Mouse (Mus musculus) thymus, postnatal 10 days (tissue): ENCODE results near the gene Pard3.
A peak's percentile ranks its signal among the peaks of the same experiment; 100 is the strongest.

ENCODE experiments used
- DNase-seq, 2 experiments: peaks; one replicate each; pipeline ENCODE4 v3.0.0; 2021; ENCODE audit warnings: low spot score in 2 of 2

Gene Pard3

DNA sequence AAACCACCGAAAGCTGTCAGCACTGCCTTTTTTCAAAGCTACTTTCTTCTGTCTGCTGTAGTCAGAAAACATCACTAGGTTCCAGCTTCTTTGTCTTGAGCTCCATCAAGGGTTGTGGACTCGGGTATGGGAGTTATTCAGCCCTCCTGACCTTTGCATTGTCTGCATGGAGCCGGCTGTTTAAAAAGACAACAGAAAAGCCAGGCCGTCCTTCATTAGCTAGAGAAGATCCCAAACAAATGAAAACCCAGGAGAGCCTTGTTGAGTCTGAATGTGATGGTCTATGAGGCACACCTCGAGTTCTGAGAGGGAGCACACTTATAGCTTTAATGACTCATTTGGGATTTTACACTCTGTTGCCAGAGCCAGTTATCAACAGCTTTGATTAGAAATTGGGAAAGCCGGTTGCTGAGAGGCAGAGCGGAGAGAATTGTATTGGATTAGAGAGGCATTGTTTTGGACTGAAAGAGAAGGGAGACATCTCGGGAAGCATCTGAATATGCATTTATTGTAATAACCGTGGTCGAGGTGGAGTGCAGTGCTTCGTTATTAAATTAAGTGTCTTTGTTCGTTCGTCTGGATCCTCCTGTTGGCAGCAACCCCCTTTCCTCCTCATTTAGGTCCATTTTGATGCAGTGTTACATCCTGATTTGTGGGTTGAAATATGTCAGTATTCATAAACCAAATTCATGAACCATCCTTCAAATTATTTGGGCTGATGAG, 435.5 kb downstream of the Pard3 start:
- DNase-seq, result no peak

DNA sequence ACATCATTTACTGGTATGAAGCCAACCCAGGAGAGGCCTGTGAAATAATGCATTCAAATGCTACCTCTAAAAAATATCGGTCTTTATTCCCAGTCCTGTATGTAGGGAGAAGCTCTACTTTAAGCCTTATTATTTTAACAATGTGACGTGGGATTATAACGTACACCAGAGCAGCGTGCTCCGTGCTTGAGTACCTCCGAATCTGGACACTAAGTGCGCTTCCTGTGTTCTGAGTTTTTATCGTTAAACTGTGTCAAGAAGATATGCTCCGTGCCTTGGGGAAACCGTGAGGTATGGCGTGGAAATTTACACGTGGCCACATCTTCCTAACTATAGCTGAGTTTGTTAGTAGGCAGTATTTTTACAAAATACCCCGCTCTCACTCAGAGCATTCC, 436.0 kb downstream of the Pard3 start:
- DNase-seq, result peak in 1 of 2 experiments; percentile 14

DNA sequence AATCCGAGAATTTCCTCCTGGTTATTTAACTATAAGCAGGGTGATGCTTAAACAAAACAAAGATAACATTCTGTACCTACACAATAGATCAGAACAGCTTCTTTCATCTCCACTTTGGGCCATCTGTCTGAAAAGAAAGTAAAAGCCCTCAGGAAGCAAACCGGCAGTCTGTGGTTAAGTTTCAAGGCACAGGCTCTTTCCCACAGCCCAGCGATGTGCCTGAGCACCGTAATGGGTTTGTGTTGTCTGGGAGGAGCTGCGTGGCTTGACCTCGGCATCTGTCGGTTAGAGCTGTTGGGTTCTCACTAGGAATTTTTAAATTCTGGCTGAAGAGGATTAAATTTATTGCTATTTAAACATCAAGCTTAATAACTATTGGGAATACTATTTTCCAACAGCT, 436.5 kb downstream of the Pard3 start:
- DNase-seq, result peak; percentile 23 to 37

DNA sequence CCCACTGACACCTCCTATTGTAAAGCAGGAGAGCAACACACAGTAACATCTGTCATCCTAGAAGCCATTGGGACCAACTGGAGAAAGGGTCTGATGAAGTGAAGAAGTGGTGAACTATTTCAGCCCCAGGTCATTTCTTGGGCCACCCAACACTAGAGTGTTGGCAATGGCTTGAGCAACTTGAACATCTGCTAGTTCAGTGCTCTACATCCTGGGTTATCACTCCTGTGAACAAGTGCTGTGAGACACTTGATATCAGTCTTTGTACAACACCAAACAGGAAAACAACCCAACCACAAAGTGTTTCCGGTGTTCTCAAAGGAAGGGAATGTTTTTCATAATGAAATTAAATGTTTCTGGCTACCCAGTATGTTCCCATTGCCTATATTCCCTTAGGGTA, 438.1 kb downstream of the Pard3 start:
- DNase-seq, result peak; percentile 6 to 22

DNA sequence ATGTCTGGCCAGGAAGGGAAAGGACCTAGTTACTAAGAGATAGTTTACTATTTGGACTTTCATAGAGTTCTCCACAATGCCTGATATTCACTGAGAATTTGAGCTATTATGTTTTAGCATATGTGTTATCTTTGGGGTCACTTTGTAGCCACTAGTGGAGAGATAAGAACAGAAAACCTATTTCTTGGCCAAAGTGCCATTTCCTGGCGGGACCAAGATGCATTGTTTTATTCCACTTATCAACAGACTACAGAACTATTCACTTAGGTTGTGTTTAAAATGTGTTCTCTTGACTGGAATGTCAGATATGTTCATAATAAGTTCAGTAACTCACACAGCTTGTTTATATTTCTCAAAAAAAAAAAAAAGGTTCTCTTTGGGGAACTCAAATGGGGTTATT, 441.6 kb downstream of the Pard3 start:
- DNase-seq, result no peak

DNA sequence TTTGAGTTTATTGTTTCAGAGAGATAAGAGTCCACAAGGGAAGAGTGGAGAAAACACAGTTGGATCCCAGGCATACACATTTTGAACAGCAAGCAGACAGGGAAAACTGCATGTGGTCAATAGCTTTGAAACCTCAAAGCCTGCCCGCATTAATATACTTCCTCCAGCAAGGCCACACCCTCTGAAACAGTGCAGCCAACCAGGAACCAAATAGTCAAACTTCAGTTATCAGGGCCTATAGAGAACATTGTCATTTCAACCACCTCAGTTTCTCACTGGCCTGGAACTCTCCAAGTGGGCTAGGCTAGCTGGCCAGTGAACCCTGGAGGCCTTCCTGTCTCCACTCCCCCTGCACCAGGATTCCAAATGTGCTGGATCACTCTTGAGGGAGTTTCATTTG, 442.6 kb downstream of the Pard3 start:
- DNase-seq, result no peak

DNA sequence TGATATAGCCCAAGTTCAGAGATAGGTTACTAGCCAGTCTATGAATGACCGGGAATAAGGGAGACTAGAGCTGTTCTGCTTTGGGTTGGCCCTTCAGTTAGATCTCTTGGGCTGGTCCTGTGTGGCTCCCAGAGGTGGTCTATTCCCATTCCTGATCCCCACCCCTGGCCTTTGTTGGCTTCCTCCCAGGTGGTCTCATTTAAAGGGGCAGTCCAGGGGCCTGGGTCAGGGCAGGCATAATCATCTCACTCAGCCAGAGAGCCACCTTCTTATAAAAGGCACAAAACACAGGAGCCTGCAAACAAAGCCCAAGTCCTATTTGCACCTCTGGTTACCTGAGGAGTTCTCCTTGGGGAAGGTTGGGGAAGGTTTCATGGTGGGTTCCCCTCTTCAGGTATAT, 447.6 kb downstream of the Pard3 start:
- DNase-seq, result no peak

DNA sequence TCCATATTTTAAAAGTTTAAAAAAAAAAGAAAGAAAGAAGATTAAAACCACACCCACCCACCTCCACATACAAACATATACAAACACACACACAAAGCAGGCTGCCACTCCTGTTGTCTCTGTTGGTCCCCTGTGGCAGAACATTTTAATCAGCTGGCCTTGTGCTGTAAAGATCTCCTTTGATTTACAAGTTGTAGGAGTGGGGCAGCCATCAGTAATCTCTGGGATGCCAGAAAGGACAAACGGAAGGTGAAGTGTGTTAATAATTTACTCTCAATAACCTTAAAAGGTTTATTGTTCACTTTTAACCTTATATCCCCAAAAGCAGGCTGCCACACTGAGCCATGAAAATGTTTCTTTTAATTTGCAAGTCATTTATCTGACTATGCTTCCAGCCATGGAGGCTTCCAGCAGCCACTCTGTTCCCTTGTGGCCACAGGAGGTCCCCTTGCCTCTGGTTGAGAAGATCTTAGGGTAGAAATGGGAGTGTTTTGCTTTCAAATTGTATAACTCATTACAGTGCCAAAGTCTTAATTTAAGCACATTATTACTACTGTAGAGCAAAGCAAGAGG, 448.4 kb downstream of the Pard3 start:
- no peak for DNase-seq

DNA sequence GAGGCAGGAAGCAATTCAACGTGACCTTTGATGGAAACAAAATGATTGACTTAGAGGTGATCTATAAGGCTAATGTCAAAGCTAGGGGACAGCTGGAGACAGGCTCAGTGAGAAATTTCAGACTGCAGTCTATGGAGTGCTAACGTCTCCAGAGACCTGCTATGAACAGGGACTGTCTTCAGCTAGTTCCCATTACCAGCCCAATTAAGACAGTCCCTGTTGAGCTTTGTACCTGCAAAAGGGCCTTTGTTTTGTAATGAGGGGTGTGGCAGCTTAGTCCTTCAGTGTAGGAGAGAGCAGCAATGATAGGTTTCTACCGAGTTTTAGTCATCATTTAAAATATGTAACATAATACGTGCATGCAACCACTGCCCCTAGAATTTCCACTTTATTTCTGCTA, 448.9 kb downstream of the Pard3 start:
- no peak for DNase-seq

DNA sequence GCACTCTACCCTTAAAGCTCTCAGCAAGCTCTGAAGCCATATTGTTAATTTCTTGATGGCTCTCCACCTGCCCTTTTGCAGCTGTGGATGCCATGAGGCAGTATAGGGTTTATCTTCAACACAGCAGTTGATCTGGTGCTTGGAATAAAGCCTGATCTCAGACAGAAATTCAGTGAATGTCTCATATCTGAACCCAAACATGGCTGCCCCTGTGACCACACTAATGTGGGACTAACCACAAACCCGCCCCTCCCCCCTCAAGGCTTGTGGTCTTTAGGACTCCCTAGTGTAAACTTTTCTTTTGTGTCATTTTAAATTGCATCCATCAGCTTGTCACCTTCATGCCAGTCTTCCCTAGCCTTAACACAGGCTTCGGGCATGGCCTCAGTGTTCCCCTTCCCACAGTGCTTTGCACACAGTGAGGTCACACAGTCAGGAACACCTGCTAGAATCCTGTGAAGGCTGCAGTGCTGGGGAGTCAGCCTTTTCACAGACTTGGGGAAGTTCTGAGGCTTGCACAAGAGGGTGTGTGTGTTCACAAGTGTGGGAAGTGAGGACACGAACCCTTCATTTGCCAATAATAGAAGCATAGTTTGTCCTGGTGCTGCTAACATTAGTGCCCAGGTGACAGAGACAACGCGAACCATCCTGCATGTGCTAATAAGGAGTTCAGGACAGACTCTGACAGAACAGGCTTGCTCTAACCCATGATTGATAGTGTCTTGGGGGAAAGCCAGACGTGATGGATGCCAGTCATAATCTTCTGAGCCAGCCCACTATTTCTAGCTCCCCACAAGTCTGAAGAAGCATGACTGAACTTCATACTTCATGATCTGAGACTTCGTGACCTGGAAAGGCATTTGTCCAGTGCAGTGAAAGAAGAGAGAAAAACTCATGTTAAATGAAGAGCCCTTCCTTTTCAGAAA, 451.4 kb downstream of the Pard3 start:
- no peak for DNase-seq

DNA sequence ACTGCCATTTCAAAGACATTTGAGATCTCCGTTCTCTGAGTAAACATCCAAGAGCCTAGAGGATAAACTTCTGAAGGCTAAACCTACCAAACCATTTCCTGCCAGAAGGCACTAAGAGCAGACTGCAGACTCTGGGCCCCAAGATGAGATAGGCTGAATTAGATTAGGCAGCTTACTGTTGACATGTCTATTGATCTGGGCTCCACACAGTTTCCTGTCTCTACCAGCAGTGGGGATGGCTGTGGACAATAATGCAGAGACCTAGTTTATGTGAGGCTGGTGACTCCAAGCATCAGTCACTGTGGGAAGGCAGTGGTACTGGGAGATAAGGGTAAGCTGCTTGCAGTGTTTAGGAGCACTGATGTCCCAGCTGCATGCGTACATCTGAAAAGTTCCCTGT, 452.4 kb downstream of the Pard3 start:
- DNase-seq, result peak; percentile 18 to 33

DNA sequence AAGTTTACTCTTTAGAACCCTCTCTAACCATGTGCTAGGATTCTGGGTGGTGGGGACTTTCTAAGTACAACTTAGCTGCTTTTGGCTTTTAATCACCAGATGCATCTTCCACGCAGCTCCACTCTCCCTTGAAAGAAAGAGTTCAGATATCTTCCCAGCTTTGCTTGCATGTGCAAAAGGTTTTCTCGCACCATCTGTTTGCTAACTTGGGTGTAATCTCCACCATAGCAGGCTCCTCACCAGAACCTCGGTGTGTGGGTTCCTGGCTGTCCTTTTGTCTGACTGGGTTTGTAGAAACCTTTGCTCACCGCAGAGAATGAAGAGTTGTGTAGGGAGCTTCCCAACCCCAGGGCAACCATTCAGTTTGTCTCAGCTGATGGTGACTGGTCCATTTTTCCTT, 462.0 kb downstream of the Pard3 start:
- DNase-seq, result no peak

DNA sequence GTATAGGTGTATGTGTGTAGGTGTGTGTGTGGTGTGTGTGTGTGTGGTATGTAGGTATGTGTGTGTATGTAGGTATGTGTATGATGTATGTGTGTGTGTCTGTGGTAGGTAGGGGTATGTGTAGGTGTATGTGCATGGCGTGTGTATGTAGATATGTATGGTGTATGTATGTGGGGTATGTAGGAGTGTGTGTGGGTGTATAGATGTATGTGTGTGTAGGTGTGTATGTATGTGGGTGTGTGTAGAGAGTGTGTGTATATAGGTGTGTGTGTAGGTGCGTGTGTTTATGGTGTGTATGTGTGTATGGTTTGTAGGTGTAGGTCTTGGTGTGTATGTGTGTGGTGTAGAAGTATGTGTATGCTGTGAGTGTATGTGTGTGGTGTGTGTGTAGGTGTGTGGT, 464.6 kb downstream of the Pard3 start:
- DNase-seq, result no peak

DNA sequence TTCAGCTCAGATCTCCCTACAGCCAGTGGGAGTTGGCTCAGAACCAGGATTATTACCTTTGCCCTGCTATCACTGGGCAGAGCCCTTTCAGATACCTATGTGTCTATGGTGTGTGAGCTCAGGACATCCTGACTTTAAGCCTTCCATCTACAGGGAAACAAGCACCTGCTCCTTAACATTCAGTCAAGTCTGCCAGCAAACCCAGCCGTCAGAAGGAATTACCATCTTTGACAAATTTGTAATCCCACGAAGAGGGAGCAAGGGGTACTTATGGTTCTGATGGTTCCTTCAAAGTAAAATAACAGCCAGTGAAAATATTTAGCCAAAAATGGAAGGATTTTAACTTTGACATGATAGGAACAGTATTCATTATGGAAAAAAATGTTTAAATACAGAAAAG, 466.1 kb downstream of the Pard3 start:
- DNase-seq, result no peak

DNA sequence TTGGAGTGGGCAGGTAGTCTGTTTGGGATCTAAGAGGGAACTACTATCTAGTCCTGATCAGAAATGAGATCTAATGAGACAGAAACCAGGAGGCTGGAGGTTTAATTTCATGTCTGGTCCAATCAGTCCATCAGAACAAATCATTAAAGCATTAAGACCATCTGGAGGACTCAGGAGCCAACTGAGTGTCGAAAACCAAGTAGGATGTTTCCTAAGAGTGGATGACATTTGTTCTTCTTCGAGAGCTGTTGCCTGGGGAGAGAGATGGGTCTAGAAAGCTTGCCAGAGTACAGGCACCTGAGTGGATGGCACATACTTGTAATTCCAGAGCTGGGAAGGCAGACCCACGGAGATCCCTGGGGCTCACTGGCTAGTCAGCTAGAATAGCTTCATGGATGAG, 468.2 kb downstream of the Pard3 start:
- no peak for DNase-seq

DNA sequence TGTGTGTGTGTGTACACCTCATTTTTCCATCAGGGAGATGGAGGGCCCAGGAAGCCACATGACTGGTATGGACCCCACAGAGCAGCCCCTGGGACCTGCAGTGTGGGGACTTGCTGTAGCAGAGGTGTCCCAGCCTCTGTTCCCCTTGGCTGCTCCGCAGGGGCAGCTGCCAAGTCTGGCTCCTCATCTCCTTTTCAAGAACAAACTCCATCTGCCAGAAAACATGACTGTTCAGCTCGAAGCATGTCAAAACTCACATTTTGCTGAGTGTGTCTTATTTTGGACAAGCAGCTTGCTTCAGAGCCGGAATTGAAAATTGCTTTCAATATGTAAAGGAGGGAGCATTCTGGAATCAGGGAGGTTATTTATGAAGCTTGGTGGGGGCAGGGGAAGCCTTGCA, 471.1 kb downstream of the Pard3 start:
- DNase-seq, result no peak

DNA sequence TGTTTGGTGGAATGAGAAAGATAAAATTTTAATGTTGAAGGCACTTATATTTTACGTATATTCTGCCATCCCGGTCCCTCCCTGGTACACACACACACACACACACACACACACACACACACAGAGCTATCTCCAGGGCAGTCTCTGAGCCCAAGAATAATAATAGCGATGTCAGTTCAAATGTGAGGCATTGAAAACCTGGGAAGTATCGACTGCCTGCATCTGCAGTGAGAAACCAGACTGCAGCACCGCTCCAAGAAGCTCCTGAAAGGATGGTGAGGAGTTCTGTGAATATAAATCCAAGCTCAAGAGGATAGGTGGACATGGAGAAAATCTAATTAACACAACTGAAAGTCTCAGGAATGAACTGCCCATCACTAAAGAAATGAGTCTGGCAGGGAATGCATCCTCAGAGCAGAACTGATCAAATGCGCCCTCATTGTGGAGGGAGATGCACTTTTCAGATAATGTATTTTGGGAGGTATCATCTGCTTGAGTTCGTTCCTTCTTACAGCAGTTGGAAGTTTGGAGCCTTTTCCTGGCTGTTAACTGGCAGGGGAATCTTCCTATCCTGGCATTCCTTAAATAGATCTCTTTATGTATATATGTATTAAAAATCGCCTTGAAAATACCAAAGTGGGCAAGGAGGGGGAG, 471.6 kb downstream of the Pard3 start:
- DNase-seq, result no peak

DNA sequence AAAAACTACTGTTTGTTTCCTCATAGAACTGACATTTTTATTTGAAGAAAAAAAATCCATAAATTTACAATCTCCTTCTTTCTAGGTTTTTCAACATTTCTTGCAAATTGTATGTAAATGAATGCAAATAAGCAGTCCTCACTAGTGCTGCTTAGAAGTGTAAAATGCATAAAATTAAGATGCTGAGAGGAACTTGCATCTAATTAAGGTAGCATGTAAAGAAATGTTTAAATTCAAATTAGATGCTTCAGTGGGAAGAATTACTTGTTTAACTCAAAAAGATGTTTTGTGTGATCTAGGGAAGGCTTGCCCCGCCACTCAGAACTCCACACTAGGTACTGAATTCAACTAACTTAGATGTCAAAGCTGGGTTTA, 472.1 kb downstream of the Pard3 start:
- DNase-seq, result no peak

DNA sequence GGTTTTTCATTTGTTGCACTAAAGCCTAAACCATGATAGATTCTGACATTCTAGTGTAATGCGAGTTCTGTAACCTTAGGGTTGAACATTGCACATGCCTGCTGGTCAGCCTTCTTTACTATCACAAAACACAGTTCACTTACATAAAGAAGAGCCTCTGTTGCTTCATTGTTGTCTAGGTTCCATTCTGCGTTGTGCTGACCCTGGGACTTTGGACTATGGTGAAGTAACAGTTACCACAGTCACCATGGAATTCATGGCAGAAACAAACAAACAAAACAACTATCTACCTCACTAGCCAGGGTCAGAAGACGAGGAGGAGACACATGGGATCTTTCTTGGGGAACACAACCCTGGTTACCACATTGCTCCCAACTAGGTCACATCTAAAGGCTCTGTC, 476.1 kb downstream of the Pard3 start:
- DNase-seq, result no peak

DNA sequence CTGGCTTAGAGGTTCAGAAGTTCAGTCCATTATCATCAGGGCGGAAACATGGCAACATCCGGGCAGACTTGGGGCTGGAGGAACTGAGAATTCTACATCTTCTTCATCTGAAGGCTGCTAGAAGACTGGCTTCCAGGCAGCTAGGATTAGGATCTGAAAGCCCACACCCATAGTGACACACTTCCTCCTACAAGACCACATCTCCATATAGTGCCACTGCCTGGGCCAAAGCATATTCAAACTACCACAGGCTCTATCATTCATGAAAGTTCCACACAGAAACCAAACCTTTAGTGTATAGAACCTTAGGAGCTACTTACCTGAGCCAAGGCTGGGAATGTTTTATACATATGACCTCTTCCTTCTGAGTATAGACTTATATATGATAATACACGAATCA, 476.6 kb downstream of the Pard3 start:
- no peak for DNase-seq

DNA sequence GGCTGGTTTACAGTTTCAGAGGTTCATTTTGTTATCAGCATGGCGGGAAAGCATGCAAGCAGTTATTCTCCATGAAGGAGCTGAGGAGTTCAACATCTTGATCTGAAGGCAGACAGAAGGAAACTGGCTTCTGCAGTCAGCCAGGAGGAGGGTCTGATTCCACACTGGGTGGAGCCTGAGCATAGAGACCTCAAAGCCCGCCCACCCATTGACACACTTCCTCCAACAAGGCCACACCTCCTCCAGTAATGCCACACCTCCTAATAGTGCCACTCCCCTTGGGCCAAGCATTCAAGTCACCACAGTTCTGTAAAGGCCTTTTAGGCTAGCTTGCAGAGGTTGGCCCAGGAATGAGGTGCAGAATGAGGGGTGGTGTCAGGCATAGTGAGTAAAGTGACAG, 478.5 kb downstream of the Pard3 start:
- DNase-seq, result no peak

DNA sequence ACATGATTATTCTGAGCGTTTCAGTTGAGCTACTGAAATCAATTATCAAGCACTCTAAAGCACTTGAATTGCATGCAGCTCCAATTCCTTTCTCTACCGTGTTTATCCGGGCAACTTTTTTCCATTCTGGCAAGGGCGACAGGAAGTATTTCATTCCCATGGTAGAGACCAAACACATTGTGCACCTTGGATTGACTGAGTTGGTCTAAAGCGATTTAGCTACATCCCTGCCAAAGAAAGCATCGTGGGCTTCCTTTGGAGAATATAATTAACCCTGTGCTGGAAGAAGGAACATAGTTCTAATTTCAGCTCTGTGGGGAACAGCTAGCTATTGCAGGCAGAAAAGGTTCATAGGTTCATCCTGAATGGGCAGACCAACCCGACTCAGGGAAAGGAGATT, 480.0 kb downstream of the Pard3 start:
- DNase-seq, result no peak
